Mouse (Mus musculus): ENCODE data around the gene Ngp.

- no peak for TF ChIP-seq CTCF (IDR thresholded peaks at IDR 0.05; ENCODE audit: control insufficient read depth, insufficient read depth, insufficient read length)
- TF ChIP-seq USF1 (IDR thresholded peaks at IDR 0.05; ENCODE audit: low read depth), result no peak
- TF ChIP-seq MAX (IDR thresholded peaks at IDR 0.05), result no peak
- TF ChIP-seq CEBPB (IDR thresholded peaks at IDR 0.05; ENCODE audit: low read depth), result no peak
Observed at GRCm38 (mm10) chr9:110388011-110388410, 31.5 kb upstream of the Ngp start.
